Mouse (Mus musculus) gastrocnemius, adult 2 months (tissue): ENCODE measurements around the gene 3110082I17Rik. TPM values are rescaled to one million over a fixed set of nuclear protein-coding genes. Genes with fewer than 3 reads are reported as not detected.
A peak's percentile ranks its signal among the peaks of the same experiment; 100 is the strongest.

Experiments
- DNase-seq: peaks from one replicate; pipeline ENCODE4 v3.0.0; 2022
- H3K27ac ChIP-seq: fragments of 200-600 bp; 2 replicates; pipeline ENCODE4 v1.8.1; 2022; ENCODE audit warnings: mild to moderate bottlenecking
- H3K4me3 ChIP-seq: fragments of 200-600 bp; 2 replicates; pipeline ENCODE4 v1.8.1; 2022; ENCODE audit warnings: mild to moderate bottlenecking, moderate library complexity
- CTCF ChIP-seq: fragments of 200-600 bp; IDR thresholded peaks from 2 replicates; pipeline ENCODE4 v1.8.1; 2022; ENCODE audit warnings: antibody characterized with exemption, mild to moderate bottlenecking, moderate library complexity
- intact Hi-C: fragments of 180-260 bp; cut with DNase I; formaldehyde crosslinking; loops from one replicate; pipeline ENCODE4 v1.15.1; 2025
- total RNA-seq, 2 experiments: library from RNA; stranded (reverse); gene quantifications; 2 replicates each; pipeline ENCODE4 v1.2.3; 2021

Gene 3110082I17Rik
- total RNA-seq, 2 experiments from 2014 or later, result 7.9 to 10.3 TPM

DNA sequence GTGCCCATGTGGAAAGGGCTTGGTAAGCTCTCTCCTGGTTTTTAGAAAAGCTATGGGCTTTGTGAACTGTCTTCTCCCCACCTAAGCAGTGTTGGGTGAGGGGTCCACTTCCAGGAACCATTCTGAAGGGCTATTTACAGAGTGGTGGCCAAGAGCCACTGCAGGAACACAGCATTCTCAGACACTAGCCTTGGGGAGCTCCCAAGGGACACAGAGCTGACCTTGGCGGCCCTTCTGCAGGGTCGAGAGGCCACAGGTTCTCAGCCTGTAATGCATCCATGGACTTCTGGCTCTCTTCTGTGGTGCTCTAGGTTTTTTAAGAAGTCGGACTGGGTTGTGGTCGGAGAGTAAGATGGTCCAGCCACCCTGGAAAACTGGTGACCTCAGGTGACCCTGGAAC, 50.3 kb downstream of the 3110082I17Rik start:
- peak; percentile 46 for DNase-seq
- H3K27ac ChIP-seq, result peak overlapping the region; percentile 84
- intact Hi-C loops, result loop anchor here (10.0 kb wide), 1 partner anchor 135 kb away; no protein-coding TSS in a partner anchor
- no peak for TF ChIP-seq CTCF
- no peak overlapping the region for H3K4me3 ChIP-seq

DNA sequence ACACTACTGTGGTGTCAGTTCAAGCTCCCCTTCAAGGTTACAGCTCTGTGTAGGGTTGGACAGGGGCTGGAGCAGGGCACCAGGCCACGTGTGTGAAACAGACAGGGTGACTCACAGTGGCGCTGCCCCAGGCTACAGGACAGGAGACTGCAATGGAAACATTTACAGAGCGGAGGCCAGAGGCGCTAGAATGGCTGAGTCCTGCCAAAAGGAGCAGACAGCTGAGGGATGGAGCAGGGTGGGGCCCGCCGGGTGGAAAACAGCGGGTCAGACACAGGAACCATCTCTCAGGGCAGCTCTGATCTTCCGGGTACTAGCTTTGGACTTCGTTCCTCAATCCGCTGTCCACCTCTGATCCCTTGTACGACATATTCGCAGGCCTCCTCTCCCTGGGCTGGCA, 50.9 kb downstream of the 3110082I17Rik start:
- peak; percentile 91 for DNase-seq
- H3K27ac ChIP-seq, result peak overlapping the region; percentile 84
- intact Hi-C loops, result loop anchor here (5.0 kb wide), 1 partner anchor 53 kb away; the partner anchor contains the start of gene 3110082I17Rik
- TF ChIP-seq CTCF, result 0 out of 2 replicates have a peak, but pooled peaks have one; percentile 4
- H3K4me3 ChIP-seq, result peak overlapping the region; percentile 29; the same call in 1 of the 2 replicates

GRCm38 (mm10) chr5:139408511-139408910, 51.8 kb downstream of the 3110082I17Rik start:
- intact Hi-C loops, result loop anchor here (5.0 kb wide), 1 partner anchor 54 kb away; the partner anchor contains the start of gene 3110082I17Rik
- peak; percentile 60 for DNase-seq
- TF ChIP-seq CTCF, result no peak
- no peak overlapping the region for H3K4me3 ChIP-seq
- H3K27ac ChIP-seq, result peak overlapping the region; percentile 84

DNA sequence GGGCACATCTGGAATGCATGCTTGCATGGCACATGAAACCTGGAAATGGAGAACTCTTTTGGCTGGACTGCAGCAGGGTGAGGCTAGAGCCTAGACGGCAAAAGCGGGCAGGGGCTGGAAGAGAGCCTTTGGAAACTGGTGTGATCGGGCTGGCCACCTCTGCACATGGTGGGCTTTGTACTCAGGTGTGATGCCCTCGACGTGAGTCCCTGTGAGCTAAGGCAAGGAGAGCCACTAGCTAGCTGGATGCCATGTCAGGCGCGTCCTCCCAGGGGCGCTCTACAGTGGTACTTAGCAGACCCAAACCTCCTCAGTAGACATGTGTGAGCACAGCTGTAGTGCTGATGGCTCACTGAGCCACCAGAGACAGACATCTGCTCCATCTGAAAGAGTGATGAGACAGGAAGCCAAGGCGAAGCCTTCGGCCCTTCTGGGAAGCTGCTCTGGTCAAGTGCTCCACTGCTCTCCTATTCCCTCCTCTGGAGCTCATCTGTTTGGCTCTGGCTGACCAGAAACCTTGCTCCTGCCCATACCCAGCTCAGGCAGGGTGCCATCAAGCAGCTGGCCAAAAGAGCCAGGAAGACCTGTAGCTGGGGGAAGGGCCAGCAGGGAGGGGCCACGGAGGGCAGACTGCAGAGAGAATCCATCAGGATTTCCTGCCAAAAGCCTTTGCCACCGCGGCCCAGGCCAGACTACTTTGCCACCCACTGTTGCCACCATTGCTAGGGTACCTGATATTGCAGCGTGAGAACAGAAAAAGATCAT, 53.0 kb downstream of the 3110082I17Rik start:
- DNase-seq, result peak; percentile 85
- intact Hi-C loops, result loop anchor here (5.0 kb wide), 1 partner anchor 55 kb away; the partner anchor contains the start of gene 3110082I17Rik
- peak overlapping the region; percentile 4; the same call in 1 of the 2 replicates for H3K4me3 ChIP-seq
- TF ChIP-seq CTCF, result peak; percentile 11; the same call in 1 of the 2 replicates
- H3K27ac ChIP-seq, result peak overlapping the region; percentile 84

DNA sequence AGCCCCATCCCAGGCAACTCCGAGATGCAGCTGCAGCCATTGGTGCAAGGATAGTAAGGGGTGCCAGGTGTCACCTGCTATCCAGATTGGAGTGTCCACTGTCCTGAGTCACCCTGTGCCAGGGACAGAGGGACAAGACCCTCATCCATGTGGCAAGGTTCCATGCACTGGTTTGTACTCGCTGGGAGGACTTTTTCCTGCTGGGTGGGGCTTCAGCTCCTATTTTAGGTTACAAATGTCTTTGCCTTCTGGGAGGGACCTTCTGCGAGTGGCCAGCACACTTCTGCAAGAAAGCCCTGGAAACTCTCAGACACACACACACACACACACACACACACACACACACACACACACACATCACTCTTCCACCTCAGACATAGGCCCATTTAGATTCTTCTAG, 54.4 kb downstream of the 3110082I17Rik start:
- intact Hi-C loops, result loop anchor here (5.0 kb wide), 1 partner anchor 56 kb away; the partner anchor contains the start of gene 3110082I17Rik
- H3K4me3 ChIP-seq, result peak overlapping the region; percentile 59
- DNase-seq, result peak; percentile 40
- no peak for TF ChIP-seq CTCF
- H3K27ac ChIP-seq, result peak overlapping the region; percentile 84

DNA sequence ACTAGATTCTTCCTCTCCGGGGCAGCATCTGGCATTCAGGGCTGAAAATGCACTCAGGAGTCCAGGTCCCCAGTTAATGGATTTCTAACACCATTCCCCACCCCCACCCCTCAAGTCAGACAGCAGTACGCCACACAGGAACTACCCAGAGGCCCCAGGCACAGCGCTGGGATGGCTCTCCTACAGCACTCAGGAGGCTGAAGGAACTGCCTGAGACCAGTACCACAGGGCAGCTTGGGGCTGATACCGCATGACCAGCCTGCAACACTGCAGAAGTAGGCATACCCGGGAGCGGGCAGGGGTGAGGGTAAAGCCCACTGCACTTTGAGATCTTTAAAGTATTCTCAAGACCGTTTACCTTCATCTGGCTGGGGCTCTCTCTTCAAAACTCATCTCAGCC, 54.8 kb downstream of the 3110082I17Rik start:
- intact Hi-C loops, result loop anchor here (5.0 kb wide), 1 partner anchor 57 kb away; the partner anchor contains the start of gene 3110082I17Rik
- H3K4me3 ChIP-seq, result peak overlapping the region; percentile 59

DNA sequence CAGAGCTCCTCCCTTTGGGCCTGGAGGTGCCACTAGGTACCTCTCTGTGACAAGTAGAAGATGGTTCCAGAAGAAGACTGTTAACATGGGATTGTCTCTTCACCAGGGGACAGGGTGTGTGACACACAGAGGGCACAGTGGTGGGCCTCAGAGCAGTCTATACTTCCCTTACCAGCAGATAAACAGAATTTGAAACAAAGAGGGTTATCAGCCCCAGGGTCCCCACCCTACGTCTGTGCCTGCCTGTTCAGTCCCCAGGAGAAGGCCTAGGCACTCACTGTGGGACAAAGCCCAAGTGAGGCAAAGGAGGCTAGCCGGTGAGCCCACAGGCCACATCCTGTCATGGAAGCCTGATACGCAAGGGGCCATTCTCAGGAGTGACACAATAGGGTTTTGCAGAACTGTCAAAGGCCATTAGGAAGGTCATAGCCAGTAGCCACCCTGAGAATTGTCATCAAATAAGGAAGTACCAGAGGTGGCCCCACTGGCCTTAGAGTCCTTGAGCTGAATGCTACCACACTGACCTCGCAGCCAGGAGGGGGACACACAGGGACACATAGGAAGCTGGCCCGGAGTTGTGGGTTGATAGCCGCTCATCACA, 55.4 kb downstream of the 3110082I17Rik start, which contains the start of gene C130050O18Rik:
TSS of gene C130050O18Rik (plus strand) at position 480 of the 601 bp plus-strand sequence.
- peak within 1 kb of the TSS; percentile 84 for H3K27ac ChIP-seq
- H3K4me3 ChIP-seq, result peak within 1 kb of the TSS; percentile 59
- no peak for DNase-seq
- intact Hi-C loops, result loop anchor here (5.0 kb wide), 1 partner anchor 57 kb away; the partner anchor contains the start of gene 3110082I17Rik
- no peak for TF ChIP-seq CTCF

More for the DNA sequence above, 54.8 kb downstream of the 3110082I17Rik start:
- DNase-seq, result no peak
- TF ChIP-seq CTCF, result no peak
- H3K27ac ChIP-seq, result peak overlapping the region; percentile 84

DNA sequence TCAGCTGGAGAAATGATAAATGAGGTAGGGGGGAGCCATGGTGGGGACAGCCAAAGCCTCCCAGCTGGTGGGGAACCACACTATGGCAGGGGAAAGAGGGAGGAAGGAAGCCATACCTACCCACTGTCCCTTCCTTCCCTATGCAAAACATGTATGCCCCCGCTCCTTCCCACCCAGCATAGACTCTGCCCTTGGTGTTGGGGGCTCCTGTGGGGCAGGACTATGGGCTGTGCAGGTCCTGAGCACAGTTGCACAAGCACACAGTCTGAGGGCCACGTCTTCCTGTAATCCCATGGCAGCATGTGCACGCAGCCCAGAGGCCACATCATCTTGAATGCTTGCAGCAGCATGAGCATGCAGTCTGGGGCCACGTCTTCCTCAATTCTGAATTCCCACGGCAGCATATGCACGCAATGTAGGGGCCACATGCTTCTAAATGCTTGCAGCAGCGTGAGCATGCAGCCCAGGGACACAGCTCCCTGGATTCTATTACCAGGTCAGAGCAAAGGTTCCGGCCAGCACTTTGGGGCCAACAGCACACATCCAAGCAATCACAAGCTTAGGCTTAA, 56.6 kb downstream of the 3110082I17Rik start:
- intact Hi-C loops, result no loop called here
- H3K27ac ChIP-seq, result no peak overlapping the region; the same call in 1 of the 2 replicates
- no peak for TF ChIP-seq CTCF
- H3K4me3 ChIP-seq, result no peak overlapping the region
- peak; percentile 23 for DNase-seq

GRCm38 (mm10) chr5:139402106-139402505, 58.2 kb downstream of the 3110082I17Rik start:
- intact Hi-C loops, result no loop called here
- no peak for TF ChIP-seq CTCF
- Histone ChIP-seq H3K4me3 (no peak overlapping the region), H3K27ac (no peak overlapping the region)
- DNase-seq, result no peak

- no peak for TF ChIP-seq CTCF
- no peak for DNase-seq
- no peak overlapping the region for H3K4me3 ChIP-seq
- intact Hi-C loops, result no loop called here
- no peak overlapping the region for H3K27ac ChIP-seq
These were observed 60.3 kb downstream of the 3110082I17Rik start for GRCm38 (mm10) chr5:139399991-139400390.

DNA sequence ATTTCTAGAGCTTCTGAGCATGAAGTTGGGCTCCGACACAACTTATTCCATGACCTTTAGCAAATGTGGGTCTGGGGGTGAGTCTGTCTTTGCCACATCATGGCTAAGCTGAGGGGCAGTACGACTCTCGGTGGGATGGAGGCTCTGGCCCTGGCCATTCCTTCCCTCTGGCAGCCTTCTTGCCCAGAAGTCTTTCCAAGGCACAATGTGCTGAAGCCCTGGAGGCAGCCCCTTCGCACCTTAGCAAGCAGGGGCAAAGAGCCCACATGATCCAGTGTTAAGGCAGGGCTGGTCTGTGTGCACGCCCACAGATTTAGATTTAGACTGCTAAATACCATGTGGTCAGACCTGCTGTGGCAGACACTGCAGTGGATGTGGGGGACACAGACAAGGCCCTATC, 61.5 kb downstream of the 3110082I17Rik start:
- intact Hi-C loops, result loop anchor here (1.0 kb wide), 2 partner anchors 18 to 34 kb away; no protein-coding TSS in a partner anchor
- peak overlapping the region; percentile 86 for H3K27ac ChIP-seq
- TF ChIP-seq CTCF, result no peak
- no peak for DNase-seq
- H3K4me3 ChIP-seq, result no peak overlapping the region
